Mouse (Mus musculus) small intestine, adult 2 months (tissue): ENCODE measurements around the gene Hyou1. TPM values are rescaled to one million over a fixed set of nuclear protein-coding genes. Genes with fewer than 3 reads are reported as not detected.

Experiments
- H3K27ac ChIP-seq: fragments of 200-500 bp; 2 replicates; pipeline ENCODE4 v1.5.1; 2012; ENCODE audit warnings: low read depth, low read length, control low read depth, inconsistent platforms; ENCODE audit not compliant: insufficient read depth
- H3K27me3 ChIP-seq: fragments of 200-500 bp; 2 replicates; pipeline ENCODE4 v1.6.1; 2012; ENCODE audit warnings: mild to moderate bottlenecking, moderate library complexity, low read length, inconsistent platforms; ENCODE audit not compliant: control insufficient read depth, insufficient read depth
- H3K36me3 ChIP-seq: fragments of 200-500 bp; 2 replicates; pipeline ENCODE4 v1.6.1; 2012; ENCODE audit warnings: mild to moderate bottlenecking, low read length, control low read depth, inconsistent platforms; ENCODE audit not compliant: control insufficient read depth, insufficient read depth
- H3K4me1 ChIP-seq: fragments of 200-500 bp; 2 replicates; pipeline ENCODE4 v1.6.1; 2012; ENCODE audit warnings: low read length, inconsistent platforms, mixed read lengths; ENCODE audit not compliant: control insufficient read depth, insufficient read depth, insufficient read length
- H3K4me3 ChIP-seq: fragments of 200-500 bp; 2 replicates; pipeline ENCODE4 v1.5.1; 2012; ENCODE audit warnings: low read depth, mild to moderate bottlenecking, control low read depth, inconsistent platforms, low read length, moderate library complexity
- CTCF ChIP-seq: fragments of 200-500 bp; IDR thresholded peaks from 2 replicates; pipeline ENCODE4 v1.5.1; 2012; ENCODE audit warnings: low read depth, mild to moderate bottlenecking, control low read depth, inconsistent platforms, low read length, moderate library complexity, mixed read lengths; ENCODE audit not compliant: insufficient replicate concordance, insufficient read length; ENCODE audit errors: extremely low read depth
- POLR2A ChIP-seq: fragments of 200-500 bp; IDR thresholded peaks from 2 replicates; pipeline ENCODE4 v1.6.1; 2012; ENCODE audit warnings: low read depth, mild to moderate bottlenecking, control low read depth, inconsistent platforms, low read length, moderate library complexity
- WGBS: fragments of 180-500 bp; shearing (Covaris S2); methylation state at CpG from one replicate; pipeline ENCODE4 v1.1.7; 2018; 5-methylcytosine and 5-hydroxymethylcytosine counted together
- polyA plus RNA-seq: library from polyadenylated mRNA; depleted of rRNA; stranded (reverse); fragments of >200 nt; gene quantifications from 2 replicates; pipeline ENCODE4 v1.2.3, GENCODE M21; 2012

Hyou1 gene
- polyA plus RNA-seq, 1 experiment = 34.3 TPM

DNA sequence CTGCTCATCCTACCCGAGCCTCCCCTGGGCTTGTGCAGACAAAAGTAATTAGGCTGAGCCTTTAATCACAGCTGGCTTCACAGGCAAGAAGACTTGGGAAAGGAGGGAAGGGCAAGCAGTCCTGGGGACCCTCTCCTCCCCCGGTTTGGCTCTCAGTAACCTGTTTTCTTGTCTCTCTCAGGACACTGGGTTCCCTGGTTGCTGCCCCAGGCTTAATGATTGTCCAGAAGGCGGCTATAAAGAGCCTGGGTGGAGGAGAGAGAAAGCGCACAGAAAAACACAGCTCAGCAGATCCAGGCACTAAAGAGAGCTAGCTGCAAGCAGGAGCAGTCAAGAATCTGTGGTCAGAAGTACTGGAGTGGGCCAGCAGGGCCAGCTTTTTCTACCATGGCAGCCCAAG is 18.8 kb downstream of the Hyou1 start:
- 19% methylated on average over 4 of the region's 4 CpGs for WGBS
- H3K36me3 ChIP-seq = peaks cover 35% of the 10 kb centered on the region
- H3K4me3 ChIP-seq = peak overlapping the region; percentile 68
- peaks cover 32% of the 10 kb centered on the region for H3K4me1 ChIP-seq
- no peaks in the 10 kb centered on the region for H3K27me3 ChIP-seq
- H3K27ac ChIP-seq = peak overlapping the region; percentile 99
- TF ChIP-seq CTCF (no peak), POLR2A (no peak; the same call in 1 of the 2 replicates)

DNA sequence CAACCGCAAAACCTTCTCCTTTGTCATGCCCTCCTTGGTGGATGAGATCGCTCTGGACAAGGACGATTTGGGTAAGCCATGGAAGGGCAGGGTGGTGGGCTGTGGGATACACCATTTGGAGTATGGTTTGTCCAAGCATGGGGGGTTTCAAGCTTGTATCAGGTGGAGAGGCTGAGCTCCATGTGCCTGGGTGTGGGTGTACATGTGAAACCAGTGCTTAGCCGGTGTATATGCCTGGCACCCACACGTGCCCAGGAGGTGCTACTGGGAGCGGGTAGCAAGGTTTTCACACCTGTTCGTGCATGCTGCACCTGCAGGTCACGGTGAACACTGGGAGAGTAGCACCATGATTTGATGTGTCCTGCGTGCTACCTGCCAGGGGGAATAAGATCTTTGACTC is 19.3 kb downstream of the Hyou1 start:
- peak overlapping the region; percentile 68 for H3K4me3 ChIP-seq
- TF ChIP-seq POLR2A (no peak), CTCF (no peak)
- H3K36me3 ChIP-seq = peaks cover 39% of the 10 kb centered on the region
- H3K27ac ChIP-seq = peak overlapping the region; percentile 99
- no peaks in the 10 kb centered on the region for H3K27me3 ChIP-seq
- H3K4me1 ChIP-seq = peaks cover 32% of the 10 kb centered on the region
- WGBS = 26% methylated on average over 9 of the region's 9 CpGs

DNA sequence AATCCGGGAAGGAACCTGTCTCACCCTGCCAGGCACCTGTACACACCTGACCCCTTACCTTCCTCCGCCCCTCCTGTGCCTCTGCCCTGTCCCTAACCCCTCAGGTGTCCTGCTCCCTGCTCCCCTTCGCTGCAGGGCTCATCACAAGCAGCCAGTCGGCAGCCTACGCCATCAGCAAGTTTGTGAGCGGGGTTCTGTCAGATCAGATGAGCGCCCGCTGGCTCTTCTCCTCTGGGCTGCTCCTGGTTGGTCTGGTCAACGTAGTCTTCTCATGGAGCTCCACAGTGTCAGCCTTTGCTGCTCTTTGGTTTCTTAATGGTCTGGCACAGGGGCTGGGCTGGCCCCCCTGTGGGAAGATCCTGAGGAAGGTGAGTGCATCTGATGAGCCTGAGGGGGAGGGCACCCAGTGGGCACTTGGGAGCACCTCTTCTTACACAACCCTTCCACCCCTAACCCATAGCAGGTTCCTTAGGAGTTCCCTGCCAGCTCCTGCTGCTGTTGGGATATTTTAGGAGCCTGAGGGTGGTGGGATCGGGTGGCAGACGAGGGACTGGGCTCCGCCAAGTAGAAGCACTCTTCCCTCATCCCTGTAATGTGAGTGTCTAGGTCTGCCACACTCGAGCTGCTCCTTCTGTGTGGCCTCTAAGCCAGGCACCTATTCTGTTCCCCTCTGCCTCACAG is 20.0 kb downstream of the Hyou1 start:
- TF ChIP-seq POLR2A (no peak), CTCF (no peak)
- peaks cover 32% of the 10 kb centered on the region for H3K4me1 ChIP-seq
- H3K36me3 ChIP-seq = peaks cover 46% of the 10 kb centered on the region
- H3K4me3 ChIP-seq = peak overlapping the region; percentile 68
- 81% methylated on average over 13 of the region's 13 CpGs for WGBS
- no peak overlapping the region for H3K27ac ChIP-seq
- no peaks in the 10 kb centered on the region for H3K27me3 ChIP-seq

DNA sequence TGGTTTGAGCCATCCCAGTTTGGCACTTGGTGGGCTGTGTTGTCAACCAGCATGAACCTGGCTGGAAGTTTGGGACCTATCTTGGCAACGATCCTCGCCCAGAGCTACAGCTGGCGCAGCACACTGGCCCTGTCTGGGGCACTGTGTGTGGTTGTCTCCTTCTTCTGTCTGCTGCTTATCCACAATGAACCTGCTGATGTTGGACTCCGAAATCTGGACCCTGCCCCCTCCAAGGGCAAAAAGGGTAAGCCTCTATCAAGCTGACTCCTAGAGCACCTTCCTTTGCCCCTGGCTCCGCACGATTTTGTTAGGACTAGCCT is 20.5 kb downstream of the Hyou1 start:
- peaks cover 50% of the 10 kb centered on the region for H3K36me3 ChIP-seq
- H3K27me3 ChIP-seq = no peaks in the 10 kb centered on the region
- peaks cover 32% of the 10 kb centered on the region for H3K4me1 ChIP-seq
- H3K27ac ChIP-seq = no peak overlapping the region
- TF ChIP-seq CTCF (no peak), POLR2A (no peak)
- peak overlapping the region; percentile 68 for H3K4me3 ChIP-seq
- 89% methylated on average over 6 of the region's 6 CpGs for WGBS

DNA sequence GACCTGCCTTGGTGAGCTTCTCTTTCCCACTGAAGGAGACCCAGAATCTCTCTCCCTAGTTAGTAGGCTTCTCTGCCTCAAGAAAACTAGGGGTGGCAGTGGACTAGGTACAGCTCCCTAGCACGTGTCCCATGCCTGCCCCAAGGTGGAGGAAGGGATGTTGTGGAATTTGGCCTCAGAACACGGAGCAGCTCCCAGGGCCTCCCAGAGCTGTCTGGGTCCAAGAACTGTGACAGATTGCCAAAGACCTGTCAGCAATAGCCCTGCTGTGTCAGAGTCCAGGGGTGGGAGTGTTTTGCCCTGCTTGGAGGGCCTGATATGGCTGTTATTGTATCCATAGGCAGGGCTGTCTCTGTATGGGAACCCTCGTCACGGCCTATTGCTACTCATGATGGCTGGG is 21.8 kb downstream of the Hyou1 start:
- Histone ChIP-seq H3K36me3 (peaks cover 50% of the 10 kb centered on the region), H3K27ac (peak overlapping the region; percentile 73), H3K4me3 (0 out of 2 replicates have a peak overlapping the region, but pooled peaks have one; percentile 5), H3K4me1 (peaks cover 29% of the 10 kb centered on the region), H3K27me3 (no peaks in the 10 kb centered on the region)
- no peak for TF ChIP-seq POLR2A
- no peak for TF ChIP-seq CTCF
- WGBS = 33% methylated on average over 4 of the region's 4 CpGs

DNA sequence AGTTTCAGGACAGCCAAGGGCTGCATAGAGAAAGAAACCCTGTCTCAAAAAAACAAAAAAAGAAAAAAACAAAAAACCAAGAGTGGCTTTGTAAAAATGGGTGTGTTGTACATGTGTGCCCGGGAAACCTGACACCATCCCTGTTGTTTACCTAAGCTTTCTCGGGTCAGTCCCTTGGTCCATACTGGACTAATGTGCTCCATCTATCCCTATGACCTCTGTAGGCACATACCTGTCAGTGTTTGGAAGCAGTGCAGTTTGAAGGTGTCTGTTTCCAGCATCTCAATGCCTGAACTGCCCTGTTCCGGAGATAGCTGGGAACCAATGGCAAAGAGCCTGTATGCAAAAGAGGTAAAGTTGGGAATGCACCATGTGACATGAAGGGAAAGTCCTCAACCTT is 25.7 kb downstream of the Hyou1 start:
- Histone ChIP-seq H3K27me3 (no peaks in the 10 kb centered on the region), H3K36me3 (peaks cover 56% of the 10 kb centered on the region), H3K4me1 (peaks cover 19% of the 10 kb centered on the region; the same call in 1 of the 2 replicates), H3K4me3 (no peak overlapping the region), H3K27ac (no peak overlapping the region)
- TF ChIP-seq POLR2A = no peak
- 57% methylated on average over 3 of the region's 3 CpGs for WGBS

DNA sequence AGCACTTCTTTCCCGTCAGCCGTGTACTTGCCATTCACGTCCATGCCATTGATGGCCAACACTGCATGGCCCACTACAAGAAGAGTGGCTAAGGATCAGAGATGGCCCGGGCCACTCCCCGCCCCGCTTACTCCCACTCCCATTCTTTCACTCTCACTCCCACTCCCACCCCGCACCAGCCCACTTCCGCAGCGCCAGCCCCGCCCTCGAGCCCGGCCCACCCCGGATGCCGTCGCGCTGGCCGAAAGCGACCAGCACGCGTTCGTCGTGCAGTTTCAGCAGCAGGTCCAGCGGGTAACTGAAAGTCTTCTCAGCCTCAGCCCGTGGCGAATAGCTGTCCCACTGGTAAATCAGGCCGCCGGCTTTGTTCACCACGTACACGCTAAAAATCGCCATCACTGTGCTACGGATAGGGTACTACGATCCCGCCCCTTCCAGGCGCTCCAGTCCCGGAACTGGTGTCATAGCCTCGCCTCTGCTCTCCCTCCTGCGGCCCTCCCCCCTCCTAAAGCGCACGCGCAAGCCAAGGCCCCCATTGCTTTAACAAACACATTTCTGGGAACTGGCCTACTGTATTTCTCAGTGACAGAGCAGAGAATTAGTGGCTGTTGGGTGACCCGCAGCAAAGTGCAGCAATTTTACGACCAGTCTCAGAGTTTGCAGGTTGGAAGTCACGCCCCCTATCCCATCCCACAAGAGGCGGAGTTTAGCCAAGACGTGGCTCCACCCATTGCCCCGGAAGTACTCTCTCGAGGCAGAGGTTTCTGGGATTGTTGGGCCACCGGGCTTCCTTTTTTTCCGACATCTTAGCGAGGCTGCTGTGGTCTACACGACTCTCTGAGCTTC is 27.8 kb downstream of the Hyou1 start, which contains the start of the genes Rps25 and Trappc4:
Gene Rps25, plus strand, starts transcription at position 234 of the 846 bp plus-strand sequence.
Gene Trappc4, minus strand, starts transcription at position 695 of the 846 bp plus-strand sequence.
- H3K36me3 ChIP-seq = peaks cover 53% of the 10 kb centered on the region

More for the DNA sequence above, 27.8 kb downstream of the Hyou1 start, which contains the start of the genes Rps25 and Trappc4:
- H3K27ac ChIP-seq = peak within 1 kb of the TSS; percentile 98
- under 1% methylated on average over 51 of the region's 51 CpGs for WGBS
- H3K4me1 ChIP-seq = peaks cover 2% of the 10 kb centered on the region; the same call in 1 of the 2 replicates
- peak within 1 kb of the TSS; percentile 89 for H3K4me3 ChIP-seq
- TF ChIP-seq POLR2A (no peak; the same call in none of the 2 replicates), CTCF (no peak)
- H3K27me3 ChIP-seq = no peaks in the 10 kb centered on the region
